Mouse (Mus musculus): ENCODE results near the gene Pam.

Gene Pam

GRCm38 (mm10) chr1:97909561-97909960, 185.9 kb downstream of the Pam start:
- no peak for DNase-seq (ENCODE audit: low spot score)

- DNase-seq (ENCODE audit: low spot score): no peak
These were observed 186.7 kb downstream of the Pam start for GRCm38 (mm10) chr1:97908736-97909135.

GRCm38 (mm10) chr1:97903912-97904460, 191.5 kb downstream of the Pam start:
- no peak for DNase-seq (ENCODE audit: low spot score)

GRCm38 (mm10) chr1:97902830-97903229, 192.6 kb downstream of the Pam start:
- DNase-seq (ENCODE audit: low spot score): no peak

GRCm38 (mm10) chr1:97900559-97901153, 194.8 kb downstream of the Pam start:
- DNase-seq (ENCODE audit: low spot score): no peak

GRCm38 (mm10) chr1:97887511-97887910, 207.9 kb downstream of the Pam start:
- DNase-seq (ENCODE audit: low spot score): no peak

- no peak for DNase-seq (ENCODE audit: low spot score)
These were observed 211.9 kb downstream of the Pam start for GRCm38 (mm10) chr1:97883498-97883897.

- no peak for DNase-seq (ENCODE audit: low spot score)
These were observed 218.4 kb downstream of the Pam start for GRCm38 (mm10) chr1:97877037-97877436.

GRCm38 (mm10) chr1:97873490-97874054, 221.9 kb downstream of the Pam start:
- no peak for DNase-seq (ENCODE audit: low spot score)

- no peak for DNase-seq (ENCODE audit: low spot score)
These were observed 223.0 kb downstream of the Pam start for GRCm38 (mm10) chr1:97872493-97872892.

GRCm38 (mm10) chr1:97872072-97872471, 223.4 kb downstream of the Pam start:
- DNase-seq (ENCODE audit: low spot score): no peak

GRCm38 (mm10) chr1:97864135-97864534, 231.3 kb downstream of the Pam start:
- no peak for DNase-seq (ENCODE audit: low spot score)

GRCm38 (mm10) chr1:97863140-97863539, 232.3 kb downstream of the Pam start:
- no peak for DNase-seq (ENCODE audit: low spot score)

- DNase-seq (ENCODE audit: low spot score): no peak
These were observed 232.7 kb downstream of the Pam start for GRCm38 (mm10) chr1:97862734-97863133.

- no peak for DNase-seq (ENCODE audit: low spot score)
These were observed 241.2 kb downstream of the Pam start for GRCm38 (mm10) chr1:97854256-97854655.

- DNase-seq (ENCODE audit: low spot score): no peak
These were observed 243.8 kb downstream of the Pam start for GRCm38 (mm10) chr1:97851601-97852175.

- DNase-seq (ENCODE audit: low spot score): no peak
These were observed 246.7 kb downstream of the Pam start for GRCm38 (mm10) chr1:97848601-97849241.

- DNase-seq (ENCODE audit: low spot score): no peak
These were observed 252.0 kb downstream of the Pam start for GRCm38 (mm10) chr1:97843220-97843992.

- no peak for DNase-seq (ENCODE audit: low spot score)
These were observed 261.1 kb downstream of the Pam start for GRCm38 (mm10) chr1:97834354-97834822.

- no peak for DNase-seq (ENCODE audit: low spot score)
These were observed 261.7 kb downstream of the Pam start for GRCm38 (mm10) chr1:97833466-97834353.

- no peak for DNase-seq (ENCODE audit: low spot score)
These were observed 267.4 kb downstream of the Pam start for GRCm38 (mm10) chr1:97828087-97828486.
